Mouse (Mus musculus) forebrain, embryonic 14.5 days (tissue): ENCODE measurements around the gene Cdh4. TPM values are rescaled to one million over a fixed set of nuclear protein-coding genes. Genes with fewer than 3 reads are reported as not detected.

ENCODE experiments used
- ATAC-seq: fragments of 200-750 bp; cut with Nextera tagmentation; 2 replicates; pipeline ENCODE4 v1.8.0; 2017; ENCODE audit warnings: mild to moderate bottlenecking, moderate library complexity
- DNase-seq: peaks from one replicate; pipeline ENCODE4 v3.0.0-alpha.2; 2015; ENCODE audit warnings: low spot score
- H3K27ac ChIP-seq: fragments of 300-500 bp; sonication (generic); 2 replicates; pipeline ENCODE4 v1.5.1; 2014; ENCODE audit warnings: low read depth, mild to moderate bottlenecking, control low read depth, low read length, moderate library complexity
- H3K27me3 ChIP-seq: fragments of 300-500 bp; sonication (generic); replicated peaks from 2 replicates; pipeline ENCODE4 v1.6.1; 2014; ENCODE audit warnings: low read length, control low read depth, mixed read lengths; ENCODE audit not compliant: control insufficient read depth, insufficient read depth
- H3K36me3 ChIP-seq: fragments of 300-500 bp; sonication (generic); 2 replicates; pipeline ENCODE4 v1.6.1; 2014; ENCODE audit warnings: low read length, control low read depth; ENCODE audit not compliant: control insufficient read depth, insufficient read depth
- H3K4me1 ChIP-seq: fragments of 300-500 bp; sonication (generic); 2 replicates; pipeline ENCODE4 v1.6.1; 2014; ENCODE audit warnings: antibody characterized with exemption, low read length, control low read depth; ENCODE audit not compliant: control insufficient read depth, insufficient read depth
- H3K4me2 ChIP-seq: fragments of 300-500 bp; sonication (generic); 2 replicates; pipeline ENCODE4 v1.6.1; 2014; ENCODE audit warnings: mild to moderate bottlenecking, control low read depth, low read length
- H3K4me3 ChIP-seq: fragments of 300-500 bp; sonication (generic); 2 replicates; pipeline ENCODE4 v1.5.1; 2014; ENCODE audit warnings: low read depth, low read length, control low read depth
- H3K9ac ChIP-seq: fragments of 300-500 bp; sonication (generic); 2 replicates; pipeline ENCODE4 v1.6.1; 2014; ENCODE audit warnings: mild to moderate bottlenecking, low read length, control low read depth, moderate library complexity
- H3K9me3 ChIP-seq: fragments of 300-500 bp; sonication (generic); replicated peaks from 2 replicates; pipeline ENCODE4 v1.6.1; 2016; ENCODE audit warnings: low read length, control low read depth, mixed read lengths; ENCODE audit not compliant: control insufficient read depth
- WGBS: fragments of 180-500 bp; shearing (Covaris S2); extraction: QIAGEN DNeasy Blood & Tissue Kit; methylation state at CpG from one replicate; pipeline ENCODE4 v1.1.7; 2014; 5-methylcytosine and 5-hydroxymethylcytosine counted together
- polyA plus RNA-seq: library from polyadenylated mRNA; unstranded; fragments of >200 nt; fragmentation: Nextera tagmentation; extraction: Ambion mirVana; gene quantifications from 2 replicates; pipeline ENCODE4 v1.2.1, GENCODE M21; 2014

Gene Cdh4
- polyA plus RNA-seq, 1 experiment from 2014 or later: 35.0 TPM

- Histone ChIP-seq H3K4me3 (no peak overlapping the region), H3K4me1 (no peaks in the 10 kb centered on the region), H3K36me3 (no peaks in the 10 kb centered on the region), H3K27me3 (no peaks in the 10 kb centered on the region), H3K9ac (no peak overlapping the region), H3K4me2 (no peak overlapping the region), H3K27ac (no peak overlapping the region), H3K9me3 (no peaks in the 10 kb centered on the region)
- 70% methylated on average over 3 of the region's 3 CpGs for WGBS
- DNase-seq: peak; percentile 37
- no peak for ATAC-seq
These were observed 421.0 kb downstream of the Cdh4 start for GRCm38 (mm10) chr2:179863266-179863665.

GRCm38 (mm10) chr2:179865097-179865496 lies 422.9 kb downstream of the Cdh4 start:
- Histone ChIP-seq H3K27me3 (no peaks in the 10 kb centered on the region), H3K9me3 (no peaks in the 10 kb centered on the region), H3K9ac (no peak overlapping the region), H3K27ac (no peak overlapping the region), H3K4me3 (no peak overlapping the region), H3K4me2 (no peak overlapping the region), H3K4me1 (no peaks in the 10 kb centered on the region), H3K36me3 (no peaks in the 10 kb centered on the region)
- WGBS: 76% methylated on average over 5 of the region's 5 CpGs
- DNase-seq (no peak), ATAC-seq (no peak)

DNA sequence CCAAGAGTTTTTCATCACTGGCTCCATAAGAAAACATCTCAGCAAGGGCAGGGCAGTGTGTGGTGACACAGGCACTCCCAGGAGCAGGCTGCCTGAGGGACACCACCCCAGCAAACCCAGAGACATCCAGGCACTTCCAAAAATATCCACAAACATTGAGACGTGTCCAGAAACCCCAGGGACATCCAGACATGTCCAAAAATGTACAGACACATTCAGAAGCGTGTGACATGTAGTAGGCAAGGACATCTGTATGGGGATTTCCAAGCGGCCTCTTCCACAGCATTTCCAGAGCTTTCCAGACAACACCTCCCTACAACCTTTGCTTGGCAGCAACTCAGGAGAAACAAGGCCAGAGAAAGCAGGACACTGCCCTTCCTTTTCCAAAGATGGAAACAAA lies 425.4 kb downstream of the Cdh4 start:
- 77% methylated on average over 3 of the region's 3 CpGs for WGBS
- ATAC-seq (no peak), DNase-seq (no peak)
- no peaks in the 10 kb centered on the region for H3K4me1 ChIP-seq
- H3K27me3 ChIP-seq: no peaks in the 10 kb centered on the region
- no peak overlapping the region for H3K9ac ChIP-seq
- no peak overlapping the region for H3K4me2 ChIP-seq
- no peaks in the 10 kb centered on the region for H3K9me3 ChIP-seq
- H3K4me3 ChIP-seq: no peak overlapping the region
- H3K36me3 ChIP-seq: no peaks in the 10 kb centered on the region
- H3K27ac ChIP-seq: no peak overlapping the region

DNA sequence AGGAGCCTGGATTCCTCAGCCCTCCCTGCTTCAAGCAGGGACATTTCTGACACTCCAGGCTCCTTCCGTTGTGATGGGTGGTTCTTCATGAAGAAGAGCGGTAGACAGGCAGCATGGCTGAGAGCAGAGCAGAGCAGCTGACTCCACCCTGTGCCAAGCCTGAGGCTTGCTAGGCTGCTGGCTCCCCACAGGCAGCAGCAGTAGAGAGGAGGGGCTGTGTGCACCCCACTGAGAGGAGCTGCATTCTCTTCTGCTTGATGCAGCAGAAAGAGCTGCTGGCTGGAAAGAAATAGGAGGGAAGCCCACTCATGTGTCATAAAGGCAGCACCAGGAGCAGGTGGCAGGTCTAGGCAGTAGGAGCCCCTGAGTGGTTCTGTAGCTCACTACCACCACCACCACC lies 427.6 kb downstream of the Cdh4 start:
- 11% methylated on average over 2 of the region's 2 CpGs for WGBS
- ATAC-seq: peak; percentile 81; the same call in 1 of the 2 replicates
- Histone ChIP-seq H3K36me3 (no peaks in the 10 kb centered on the region), H3K4me3 (no peak overlapping the region), H3K4me1 (no peaks in the 10 kb centered on the region), H3K9ac (no peak overlapping the region), H3K9me3 (no peaks in the 10 kb centered on the region), H3K4me2 (no peak overlapping the region), H3K27ac (peak overlapping the region; percentile 21; the same call in 1 of the 2 replicates), H3K27me3 (no peaks in the 10 kb centered on the region)
- DNase-seq: peak; percentile 84

DNA sequence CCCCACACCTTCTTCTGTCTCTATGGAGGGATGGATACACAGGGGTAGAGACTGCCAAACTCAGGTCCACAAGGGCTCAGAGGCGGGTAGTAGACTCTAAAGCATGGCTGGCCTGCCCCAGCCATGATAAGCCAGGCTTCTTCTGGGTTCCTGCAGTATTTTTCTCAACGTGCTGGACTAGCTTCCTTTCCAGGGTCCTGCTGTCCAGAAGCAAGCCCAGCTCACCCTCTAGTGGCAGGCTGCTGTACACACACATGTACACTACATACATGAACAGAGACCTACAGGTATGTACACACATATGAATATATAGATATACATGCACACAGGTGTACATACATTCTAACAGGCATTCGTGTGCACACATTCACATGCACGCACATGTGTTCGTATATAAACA lies 430.5 kb downstream of the Cdh4 start:
- Histone ChIP-seq H3K4me1 (no peaks in the 10 kb centered on the region), H3K36me3 (no peaks in the 10 kb centered on the region), H3K9me3 (no peaks in the 10 kb centered on the region), H3K4me3 (no peak overlapping the region), H3K27me3 (no peaks in the 10 kb centered on the region), H3K27ac (no peak overlapping the region), H3K4me2 (no peak overlapping the region), H3K9ac (no peak overlapping the region)
- 62% methylated on average over 5 of the region's 5 CpGs for WGBS
- DNase-seq (peak; percentile 74), ATAC-seq (peak; percentile 45; the same call in 1 of the 2 replicates)

DNA sequence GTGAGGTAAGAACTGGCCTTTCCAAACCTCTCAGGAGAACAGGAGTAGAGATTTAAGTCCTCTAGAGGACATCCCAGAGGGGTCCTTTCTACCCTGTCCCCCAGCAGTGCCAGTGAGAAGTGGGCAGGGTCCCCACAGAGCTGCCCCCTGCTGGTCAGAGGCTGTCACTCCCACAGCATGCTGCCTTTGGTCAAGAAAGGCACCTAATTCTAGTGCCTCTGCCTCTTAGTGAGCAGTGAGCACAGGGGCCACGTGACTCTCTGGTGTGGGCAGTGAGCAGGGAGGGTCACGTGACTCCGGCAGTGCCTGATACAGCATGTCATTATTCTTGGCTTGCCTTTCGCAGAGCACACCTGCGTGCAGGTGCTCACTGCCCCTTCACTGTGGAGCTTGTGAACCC lies 431.1 kb downstream of the Cdh4 start:
- 50% methylated on average over 5 of the region's 5 CpGs for WGBS
- no peak for DNase-seq

GRCm38 (mm10) chr2:179875147-179875546 lies 432.9 kb downstream of the Cdh4 start:
- H3K9ac ChIP-seq: no peak overlapping the region
- H3K9me3 ChIP-seq: no peaks in the 10 kb centered on the region
- peak; percentile 91 for DNase-seq
- H3K4me1 ChIP-seq: no peaks in the 10 kb centered on the region
- H3K27me3 ChIP-seq: no peaks in the 10 kb centered on the region
- no peak overlapping the region for H3K4me2 ChIP-seq
- H3K4me3 ChIP-seq: no peak overlapping the region
- peak; percentile 56 for ATAC-seq
- H3K36me3 ChIP-seq: no peaks in the 10 kb centered on the region
- 6% methylated on average over 3 of the region's 3 CpGs for WGBS
- no peak overlapping the region for H3K27ac ChIP-seq

More for the DNA sequence above, 431.1 kb downstream of the Cdh4 start:
- no peaks in the 10 kb centered on the region for H3K9me3 ChIP-seq
- no peaks in the 10 kb centered on the region for H3K36me3 ChIP-seq
- no peaks in the 10 kb centered on the region for H3K4me1 ChIP-seq
- H3K4me2 ChIP-seq: no peak overlapping the region
- H3K4me3 ChIP-seq: no peak overlapping the region
- no peaks in the 10 kb centered on the region for H3K27me3 ChIP-seq
- H3K27ac ChIP-seq: no peak overlapping the region
- no peak for ATAC-seq
- H3K9ac ChIP-seq: no peak overlapping the region

DNA sequence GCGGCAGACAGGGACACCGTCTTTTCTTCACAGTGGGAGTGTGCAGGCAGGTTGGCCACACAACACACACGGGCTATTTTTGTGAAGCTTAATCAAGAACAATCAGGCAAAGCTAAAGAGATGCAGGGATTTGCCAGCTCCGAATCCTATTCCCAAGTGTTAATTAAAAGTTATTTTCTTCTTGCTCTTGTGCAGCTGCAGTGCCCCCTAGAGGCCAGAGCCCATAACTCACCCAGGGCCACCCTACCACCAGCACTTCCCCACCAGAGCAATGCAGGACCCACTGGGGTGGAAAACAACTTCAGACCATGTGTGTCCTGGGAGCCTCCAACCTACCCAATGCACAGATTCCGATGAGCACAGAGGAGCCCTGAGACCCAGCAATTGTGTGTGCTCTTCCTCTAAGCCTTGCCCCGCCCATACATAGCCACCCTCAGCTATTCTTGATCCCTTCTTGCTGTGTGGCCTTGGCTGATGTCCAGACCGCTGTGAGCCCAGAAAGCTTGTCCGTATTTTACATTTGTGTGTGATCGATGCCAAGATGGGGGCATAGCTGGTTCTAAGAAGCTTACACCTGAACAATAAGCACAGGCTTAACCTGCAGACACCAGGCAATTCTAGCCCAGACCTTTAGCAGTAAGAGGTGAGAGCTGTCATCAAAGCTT lies 435.5 kb downstream of the Cdh4 start:
- H3K9ac ChIP-seq: no peak overlapping the region
- no peak for ATAC-seq
- H3K27ac ChIP-seq: no peak overlapping the region
- H3K4me3 ChIP-seq: no peak overlapping the region
- no peaks in the 10 kb centered on the region for H3K36me3 ChIP-seq
- H3K4me1 ChIP-seq: no peaks in the 10 kb centered on the region
- H3K9me3 ChIP-seq: no peaks in the 10 kb centered on the region
- no peak overlapping the region for H3K4me2 ChIP-seq
- DNase-seq: peak; percentile 63
- 44% methylated on average over 9 of the region's 9 CpGs for WGBS
- H3K27me3 ChIP-seq: no peaks in the 10 kb centered on the region

DNA sequence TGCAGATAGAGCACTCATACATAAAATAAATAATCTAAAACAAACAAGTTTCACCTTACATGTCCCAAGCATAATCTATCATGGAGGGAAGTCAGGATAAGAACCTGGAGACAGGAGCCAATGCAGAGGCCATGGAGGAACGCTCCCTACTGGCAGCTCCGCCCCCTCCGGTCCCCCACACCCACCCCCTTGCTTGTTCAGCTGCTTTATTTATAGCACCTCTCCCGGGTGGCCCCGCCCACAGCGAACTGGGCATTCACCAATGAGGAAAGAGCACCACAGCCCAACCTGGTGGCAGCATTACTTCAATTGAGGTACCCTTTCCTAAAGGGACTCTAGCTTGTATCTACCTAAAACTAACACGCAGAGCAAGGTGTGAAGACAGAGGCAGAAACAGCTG lies 442.3 kb downstream of the Cdh4 start:
- Histone ChIP-seq H3K9me3 (no peaks in the 10 kb centered on the region), H3K9ac (no peak overlapping the region), H3K4me2 (no peak overlapping the region), H3K36me3 (peaks cover 18% of the 10 kb centered on the region), H3K4me1 (no peaks in the 10 kb centered on the region), H3K27me3 (no peaks in the 10 kb centered on the region), H3K27ac (no peak overlapping the region), H3K4me3 (no peak overlapping the region)
- no peak for DNase-seq
- 51% methylated on average over 7 of the region's 7 CpGs for WGBS
- no peak for ATAC-seq
